Mouse (Mus musculus): ENCODE data around the gene Entr1. TPM values are rescaled to one million over a fixed set of nuclear protein-coding genes. Genes with fewer than 3 reads are reported as not detected.
A peak's percentile ranks its signal among the peaks of the same experiment; 100 is the strongest.
"Not testable (repeated sequence)": the region's sequence is repeated elsewhere in the genome, so short reads cannot be mapped to it uniquely, and the experiment has no call there.

The Entr1 gene
- polyA plus RNA-seq, 1 experiment from 2014 or later: 86.0 TPM

- Histone ChIP-seq H3K4me3 (ENCODE audit: low read length) (no peak overlapping the region), H3K4me2 (ENCODE audit: low read depth, low read length) (no peak overlapping the region), H3K27ac (ENCODE audit: low read length) (no peak overlapping the region), H3K36me3 (ENCODE audit: control insufficient read depth, insufficient read depth) (peaks cover 59% of the 10 kb centered on the region), H3K4me1 (ENCODE audit: control insufficient read depth, insufficient read depth, low read length) (no peaks in the 10 kb centered on the region; the same call in 1 of the 2 replicates), H3K9ac (ENCODE audit: low read length) (no peak overlapping the region), H3K27me3 (ENCODE audit: control insufficient read depth, insufficient read depth, low read length) (no peaks in the 10 kb centered on the region), H3K9me3 (replicated peaks; ENCODE audit: control insufficient read depth, low read length) (no peaks in the 10 kb centered on the region)
- no peak for ATAC-seq (replicated peaks; ENCODE audit: extremely low read depth, insufficient read depth, low FRiP score)
- 61% methylated on average over 5 of the region's 5 CpGs for WGBS
These were observed 10.5 kb upstream of the Entr1 start for GRCm38 (mm10) chr2:26399647-26400046.

- H3K9ac ChIP-seq (ENCODE audit: low read length): no peak overlapping the region
- 0 out of 2 replicates have a peak, but pooled peaks have one; percentile 15 for ATAC-seq (replicated peaks; ENCODE audit: extremely low read depth, insufficient read depth, low FRiP score)
These were observed 9.9 kb upstream of the Entr1 start for GRCm38 (mm10) chr2:26398978-26399377.

GRCm38 (mm10) chr2:26391617-26392016 lies 2.5 kb upstream of the Entr1 start:
- 86% methylated on average over 6 of the region's 6 CpGs for WGBS
- no peak for ATAC-seq (replicated peaks; ENCODE audit: extremely low read depth, insufficient read depth, low FRiP score)
- H3K4me3 ChIP-seq (ENCODE audit: low read length): no peak overlapping the region
- H3K4me2 ChIP-seq (ENCODE audit: low read depth, low read length): no peak overlapping the region
- H3K9me3 ChIP-seq (replicated peaks; ENCODE audit: control insufficient read depth, low read length): no peaks in the 10 kb centered on the region
- no peak overlapping the region for H3K9ac ChIP-seq (ENCODE audit: low read length)
- peaks cover 11% of the 10 kb centered on the region for H3K4me1 ChIP-seq (ENCODE audit: control insufficient read depth, insufficient read depth, low read length)
- H3K27ac ChIP-seq (ENCODE audit: low read length): no peak overlapping the region
- H3K36me3 ChIP-seq (ENCODE audit: control insufficient read depth, insufficient read depth): peaks cover 56% of the 10 kb centered on the region
- H3K27me3 ChIP-seq (ENCODE audit: control insufficient read depth, insufficient read depth, low read length): no peaks in the 10 kb centered on the region

More at GRCm38 (mm10) chr2:26398978-26399377, 9.9 kb upstream of the Entr1 start:
- Histone ChIP-seq H3K4me2 (ENCODE audit: low read depth, low read length) (no peak overlapping the region), H3K36me3 (ENCODE audit: control insufficient read depth, insufficient read depth) (peaks cover 64% of the 10 kb centered on the region), H3K9me3 (replicated peaks; ENCODE audit: control insufficient read depth, low read length) (no peaks in the 10 kb centered on the region), H3K4me1 (ENCODE audit: control insufficient read depth, insufficient read depth, low read length) (no peaks in the 10 kb centered on the region; the same call in 1 of the 2 replicates), H3K4me3 (ENCODE audit: low read length) (no peak overlapping the region), H3K27me3 (ENCODE audit: control insufficient read depth, insufficient read depth, low read length) (no peaks in the 10 kb centered on the region), H3K27ac (ENCODE audit: low read length) (no peak overlapping the region)
- WGBS: 81% methylated on average over 8 of the region's 8 CpGs

GRCm38 (mm10) chr2:26390954-26391353 lies 1.8 kb upstream of the Entr1 start:
- H3K4me2 ChIP-seq (ENCODE audit: low read depth, low read length): no peak overlapping the region
- H3K27me3 ChIP-seq (ENCODE audit: control insufficient read depth, insufficient read depth, low read length): no peaks in the 10 kb centered on the region
- H3K9me3 ChIP-seq (replicated peaks; ENCODE audit: control insufficient read depth, low read length): no peaks in the 10 kb centered on the region
- H3K27ac ChIP-seq (ENCODE audit: low read length): no peak overlapping the region
- no peak overlapping the region for H3K4me3 ChIP-seq (ENCODE audit: low read length)
- H3K36me3 ChIP-seq (ENCODE audit: control insufficient read depth, insufficient read depth): peaks cover 54% of the 10 kb centered on the region
- ATAC-seq (replicated peaks; ENCODE audit: extremely low read depth, insufficient read depth, low FRiP score): no peak
- WGBS: 83% methylated on average over 3 of the region's 3 CpGs
- H3K4me1 ChIP-seq (ENCODE audit: control insufficient read depth, insufficient read depth, low read length): peaks cover 11% of the 10 kb centered on the region
- H3K9ac ChIP-seq (ENCODE audit: low read length): no peak overlapping the region

- peak overlapping the region; percentile 41; the same call in 1 of the 2 replicates for H3K27ac ChIP-seq (ENCODE audit: low read length)
- H3K36me3 ChIP-seq (ENCODE audit: control insufficient read depth, insufficient read depth): peaks cover 53% of the 10 kb centered on the region
- peak overlapping the region; percentile 94 for H3K4me2 ChIP-seq (ENCODE audit: low read depth, low read length)
- no peaks in the 10 kb centered on the region for H3K27me3 ChIP-seq (ENCODE audit: control insufficient read depth, insufficient read depth, low read length)
- no peaks in the 10 kb centered on the region for H3K9me3 ChIP-seq (replicated peaks; ENCODE audit: control insufficient read depth, low read length)
- ATAC-seq (replicated peaks; ENCODE audit: extremely low read depth, insufficient read depth, low FRiP score): peak; percentile 39
- peaks cover 11% of the 10 kb centered on the region for H3K4me1 ChIP-seq (ENCODE audit: control insufficient read depth, insufficient read depth, low read length)
- H3K4me3 ChIP-seq (ENCODE audit: low read length): peak overlapping the region; percentile 92
- WGBS: under 1% methylated on average over 45 of the region's 45 CpGs
- peak overlapping the region; percentile 90 for H3K9ac ChIP-seq (ENCODE audit: low read length)
These were observed 398 bp downstream of the Entr1 start for GRCm38 (mm10) chr2:26388682-26389153.

GRCm38 (mm10) chr2:26387713-26388112 lies 1.4 kb downstream of the Entr1 start:
- WGBS: 85% methylated on average over 3 of the region's 3 CpGs
- ATAC-seq (replicated peaks; ENCODE audit: extremely low read depth, insufficient read depth, low FRiP score): no peak
- peak overlapping the region; percentile 92; the same call in 1 of the 2 replicates for H3K4me3 ChIP-seq (ENCODE audit: low read length)
- no peak overlapping the region for H3K9ac ChIP-seq (ENCODE audit: low read length)
- H3K9me3 ChIP-seq (replicated peaks; ENCODE audit: control insufficient read depth, low read length): no peaks in the 10 kb centered on the region
- H3K4me1 ChIP-seq (ENCODE audit: control insufficient read depth, insufficient read depth, low read length): peaks cover 11% of the 10 kb centered on the region
- H3K27ac ChIP-seq (ENCODE audit: low read length): no peak overlapping the region
- H3K4me2 ChIP-seq (ENCODE audit: low read depth, low read length): peak overlapping the region; percentile 94
- H3K27me3 ChIP-seq (ENCODE audit: control insufficient read depth, insufficient read depth, low read length): no peaks in the 10 kb centered on the region
- peaks cover 52% of the 10 kb centered on the region for H3K36me3 ChIP-seq (ENCODE audit: control insufficient read depth, insufficient read depth)

GRCm38 (mm10) chr2:26380871-26381270 lies 8.2 kb downstream of the Entr1 start:
- WGBS: 27% methylated on average over 6 of the region's 6 CpGs
- not testable (repeated sequence) for H3K9me3 ChIP-seq (replicated peaks; ENCODE audit: control insufficient read depth, low read length); H3K27me3 ChIP-seq (ENCODE audit: control insufficient read depth, insufficient read depth, low read length); ATAC-seq (replicated peaks; ENCODE audit: extremely low read depth, insufficient read depth, low FRiP score); H3K4me1 ChIP-seq (ENCODE audit: control insufficient read depth, insufficient read depth, low read length); H3K27ac ChIP-seq (ENCODE audit: low read length)
- peak overlapping the region; percentile 87 for H3K4me3 ChIP-seq (ENCODE audit: low read length)
- peak overlapping the region; percentile 87 for H3K9ac ChIP-seq (ENCODE audit: low read length)
- peaks cover 52% of the 10 kb centered on the region for H3K36me3 ChIP-seq (ENCODE audit: control insufficient read depth, insufficient read depth)
- H3K4me2 ChIP-seq (ENCODE audit: low read depth, low read length): peak overlapping the region; percentile 86

- Histone ChIP-seq H3K4me1 (ENCODE audit: control insufficient read depth, insufficient read depth, low read length) (peaks cover 4% of the 10 kb centered on the region), H3K9me3 (replicated peaks; ENCODE audit: control insufficient read depth, low read length) (no peaks in the 10 kb centered on the region), H3K4me3 (ENCODE audit: low read length) (peak within 1 kb of the TSS; percentile 87), H3K9ac (ENCODE audit: low read length) (peak within 1 kb of the TSS; percentile 87), H3K27ac (ENCODE audit: low read length) (peak within 1 kb of the TSS; percentile 47), H3K27me3 (ENCODE audit: control insufficient read depth, insufficient read depth, low read length) (no peaks in the 10 kb centered on the region), H3K36me3 (ENCODE audit: control insufficient read depth, insufficient read depth) (peaks cover 52% of the 10 kb centered on the region), H3K4me2 (ENCODE audit: low read depth, low read length) (peak within 1 kb of the TSS; percentile 86)
- WGBS: under 1% methylated on average over 38 of the region's 38 CpGs
- peak; percentile 91 for ATAC-seq (replicated peaks; ENCODE audit: extremely low read depth, insufficient read depth, low FRiP score)
These were observed 8.9 kb downstream of the Entr1 start, which contains the start of gene Snapc4 for GRCm38 (mm10) chr2:26380131-26380771. TSS of gene Snapc4 (minus strand) at chr2:26380653.

GRCm38 (mm10) chr2:26372396-26372795 lies 16.7 kb downstream of the Entr1 start:
- Histone ChIP-seq H3K9me3 (replicated peaks; ENCODE audit: control insufficient read depth, low read length) (no peaks in the 10 kb centered on the region), H3K9ac (ENCODE audit: low read length) (no peak overlapping the region), H3K4me3 (ENCODE audit: low read length) (no peak overlapping the region), H3K4me1 (ENCODE audit: control insufficient read depth, insufficient read depth, low read length) (no peaks in the 10 kb centered on the region), H3K36me3 (ENCODE audit: control insufficient read depth, insufficient read depth) (peaks cover 79% of the 10 kb centered on the region), H3K4me2 (ENCODE audit: low read depth, low read length) (no peak overlapping the region), H3K27ac (ENCODE audit: low read length) (no peak overlapping the region), H3K27me3 (ENCODE audit: control insufficient read depth, insufficient read depth, low read length) (no peaks in the 10 kb centered on the region)
- ATAC-seq (replicated peaks; ENCODE audit: extremely low read depth, insufficient read depth, low FRiP score): no peak
- WGBS: 94% methylated on average over 8 of the region's 8 CpGs
